ENCODE assay signal across 28 mouse cellular contexts in genomic region chr7:100557241-100557640, GRCm38 (mm10). TPM values are rescaled to one million over a fixed set of nuclear protein-coding genes. Genes with fewer than 3 reads are reported as not detected.
DNase-seq lines count a peak whose midpoint lies in the region; ATAC-seq and TF ChIP-seq lines count a peak whose summit lies in the region.
"Had no signal": no experiment of that assay in that cellular context is flagged by ENCODE, and none has a peak within 500 bp of the region (broad histone marks: within the 10 kb centered on the region; RNA-seq: fewer than 3 reads in every experiment).

No protein-coding gene starts in this region.

- ATAC-seq in heart, embryonic 11.5 days (replicated peaks; ENCODE audit: insufficient number of reproducible peaks, low FRiP score, low TSS enrichment) = no peak
- no peak for ATAC-seq in neural tube, embryonic 15.5 days (ENCODE audit: low FRiP score)
- ATAC-seq: forebrain, embryonic 15.5 days; hindbrain, embryonic 16.5 days; midbrain, embryonic 15.5 days had no signal

- no peaks in the 10 kb centered on the region for H3K9me3 ChIP-seq in heart, embryonic 11.5 days (replicated peaks; ENCODE audit: control insufficient read depth, low read length)
- no peaks in the 10 kb centered on the region for H3K9me3 ChIP-seq in neural tube, embryonic 15.5 days (replicated peaks)
- H3K9me3 ChIP-seq: embryonic facial prominence, embryonic 13.5 days; forebrain, embryonic 10.5 days; forebrain, embryonic 15.5 days; lung, embryonic 15.5 days; midbrain, embryonic 10.5 days; midbrain, embryonic 15.5 days had no signal

- intact Hi-C loops in left cerebral cortex, adult 2 months (cut with DNase I) = loop anchor here (5.0 kb wide), 1 partner anchor 50 kb away; the partner anchor contains the start of genes Mrpl48 and Rab6a

- H3K36me3 ChIP-seq in heart, embryonic 11.5 days (ENCODE audit: control insufficient read depth, insufficient read depth, low read length) = no peaks in the 10 kb centered on the region
- no peaks in the 10 kb centered on the region for H3K36me3 ChIP-seq in neural tube, embryonic 15.5 days
- H3K36me3 ChIP-seq: forebrain, embryonic 10.5 days; forebrain, embryonic 15.5 days; lung, embryonic 15.5 days; midbrain, embryonic 10.5 days; midbrain, embryonic 15.5 days had no signal

- H3K9ac ChIP-seq in heart, embryonic 11.5 days (ENCODE audit: low read depth, low read length) = no peak overlapping the region
- no peak overlapping the region for H3K9ac ChIP-seq in neural tube, embryonic 15.5 days (replicated peaks)
- H3K9ac ChIP-seq: embryonic facial prominence, embryonic 13.5 days; forebrain, embryonic 15.5 days; lung, embryonic 15.5 days; midbrain, embryonic 15.5 days had no signal

- H3K4me3 ChIP-seq in heart, embryonic 11.5 days (ENCODE audit: low read depth, low read length) = no peak overlapping the region
- H3K4me3 ChIP-seq in left cerebral cortex, adult 2 months = no peak overlapping the region
- no peak overlapping the region for H3K4me3 ChIP-seq in neural tube, embryonic 15.5 days (replicated peaks)
- H3K4me3 ChIP-seq: embryonic facial prominence, embryonic 13.5 days; forebrain, embryonic 10.5 days; forebrain, embryonic 15.5 days; lung, embryonic 15.5 days; midbrain, embryonic 10.5 days; midbrain, embryonic 15.5 days had no signal

- H3K27me3 ChIP-seq in heart, embryonic 11.5 days (ENCODE audit: control insufficient read depth, insufficient read depth, low read length) = no peaks in the 10 kb centered on the region
- H3K27me3 ChIP-seq in neural tube, embryonic 15.5 days (replicated peaks) = no peaks in the 10 kb centered on the region
- H3K27me3 ChIP-seq: CH12.LX; embryonic facial prominence, embryonic 13.5 days; forebrain, embryonic 15.5 days; lung, embryonic 15.5 days; midbrain, embryonic 15.5 days had no signal

- H3K27ac ChIP-seq in heart, embryonic 11.5 days (ENCODE audit: low read depth, low read length) = peak overlapping the region; percentile 17; the same call in 1 of the 2 replicates
- H3K27ac ChIP-seq in left cerebral cortex, adult 2 months = peak overlapping the region; percentile 95; the same call in 1 of the 2 replicates
- H3K27ac ChIP-seq in neural tube, embryonic 15.5 days (replicated peaks) = no peak overlapping the region
- H3K27ac ChIP-seq: embryonic facial prominence, embryonic 13.5 days; forebrain, embryonic 10.5 days; kidney, postnatal 0 days; lung, embryonic 15.5 days; midbrain, embryonic 10.5 days had no signal

- no peak for TF ChIP-seq CTCF in left cerebral cortex, adult 2 months (IDR thresholded peaks at IDR 0.05)

- WGBS in heart, embryonic 11.5 days (ENCODE audit: insufficient replicate concordance) = 43% methylated on average over 5 of the region's 5 CpGs
- 77% methylated on average over 5 of the region's 5 CpGs for WGBS in neural tube, embryonic 15.5 days

- peak; percentile 36 to 68 for DNase-seq in adrenal gland, adult (ENCODE audit: inconsistent age in 2 of 2, low spot score in 1 of 2)
- no peak for DNase-seq in adrenal gland, postnatal 10 days
- no peak for DNase-seq in heart, postnatal 4 days
- DNase-seq in left cerebral cortex, adult 2 months (ENCODE audit: extremely low spot score in 1 of 2, low spot score in 2 of 2) = no peak
- DNase-seq in left cerebral cortex, adult 8-10 months (ENCODE audit: low spot score in 2 of 2) = no peak
- DNase-seq: cerebellum, adult 11-12 months; cerebellum, postnatal 10 days; gastrocnemius, postnatal 36 days; kidney, adult 8-10 months; layer of hippocampus, postnatal 36 days; liver; right cerebral cortex, adult 18-20 months; spleen, adult 18-20 months; thymus, postnatal 14 days had no signal

- peaks cover 9% of the 10 kb centered on the region for H3K4me1 ChIP-seq in heart, embryonic 11.5 days (ENCODE audit: control insufficient read depth, insufficient read depth, low read length)
- H3K4me1 ChIP-seq in neural tube, embryonic 15.5 days = peaks cover 17% of the 10 kb centered on the region

- H3K4me2 ChIP-seq in heart, embryonic 11.5 days = no peak overlapping the region
- no peak overlapping the region for H3K4me2 ChIP-seq in neural tube, embryonic 15.5 days
- H3K4me2 ChIP-seq: embryonic facial prominence, embryonic 13.5 days; forebrain, embryonic 15.5 days; lung, embryonic 15.5 days; midbrain, embryonic 15.5 days had no signal

RNA-seq across cellular contexts. Expression of gene Coa4, which starts 20.4 kb away (rescaled TPM):
- total RNA-seq in adrenal gland, postnatal 10 days (2021) = 10 to 100 TPM; 10.7 to 11.6 TPM
- 24.4 and 27.0 TPM in 2 replicates for polyA plus RNA-seq in heart, embryonic 11.5 days (2014; fragmentation: Nextera tagmentation; extraction: Ambion mirVana)
- total RNA-seq in heart, postnatal 4 days (2021) = 10 to 100 TPM in 1 of 2 experiments, 1 to 10 TPM in 1; 9.7 to 10.6 TPM
- 10 to 100 TPM in 1 of 2 experiments, 1 to 10 TPM in 1; 9.3 to 12.3 TPM for total RNA-seq in left cerebral cortex, adult 2 months (2021)
- 10 to 100 TPM in 1 of 4 experiments, 1 to 10 TPM in 3; 8.2 to 10.3 (median 9.5) TPM for total RNA-seq in left cerebral cortex, adult 8-10 months (2022)
- polyA plus RNA-seq in neural tube, embryonic 15.5 days (2015; fragmentation: Nextera tagmentation; extraction: Ambion mirVana) = 15.3 and 16.9 TPM in 2 replicates

RNA-seq across cellular contexts. Expression of gene Dnajb13, which starts 42.5 kb away (rescaled TPM):
- total RNA-seq in adrenal gland, postnatal 10 days (2021) = under 1 TPM in 1 of 2 experiments, not detected in 1; 0.30 TPM
- 0.19 and 0.21 TPM in 2 replicates for polyA plus RNA-seq in heart, embryonic 11.5 days (2014; fragmentation: Nextera tagmentation; extraction: Ambion mirVana)
- not detected for total RNA-seq in heart, postnatal 4 days (2021)
- total RNA-seq in left cerebral cortex, adult 2 months (2021) = under 1 TPM; 0.28 to 0.50 TPM
- total RNA-seq in left cerebral cortex, adult 8-10 months (2022) = 1 to 10 TPM in 1 of 4 experiments, under 1 TPM in 3; 0.48 to 1.1 (median 0.79) TPM
- polyA plus RNA-seq in neural tube, embryonic 15.5 days (2015; fragmentation: Nextera tagmentation; extraction: Ambion mirVana) = 3.5 and 3.7 TPM in 2 replicates
- total RNA-seq: gastrocnemius, adult 18-20 months; gastrocnemius, postnatal 36 days; megakaryocyte progenitor cell, adult 5-6 weeks had no signal
- polyA plus RNA-seq: heart, embryonic 14.5 days had no signal

RNA-seq across cellular contexts. Expression of gene Rab6a, which starts 50.0 kb away (rescaled TPM):
- total RNA-seq in adrenal gland, postnatal 10 days (2021) = 10 to 100 TPM; 65.0 to 67.0 TPM
- 115 and 128 TPM in 2 replicates for polyA plus RNA-seq in heart, embryonic 11.5 days (2014; fragmentation: Nextera tagmentation; extraction: Ambion mirVana)
- 10 to 100 TPM; 84.1 to 84.7 TPM for total RNA-seq in heart, postnatal 4 days (2021)
- 100 to 1,000 TPM; 394 to 436 TPM for total RNA-seq in left cerebral cortex, adult 2 months (2021)
- 100 to 1,000 TPM; 362 to 393 (median 380) TPM for total RNA-seq in left cerebral cortex, adult 8-10 months (2022)
- 253 and 287 TPM in 2 replicates for polyA plus RNA-seq in neural tube, embryonic 15.5 days (2015; fragmentation: Nextera tagmentation; extraction: Ambion mirVana)

RNA-seq across cellular contexts. Expression of gene Mrpl48, which starts 50.9 kb away (rescaled TPM):
- 10 to 100 TPM; 62.5 to 73.7 TPM for total RNA-seq in adrenal gland, postnatal 10 days (2021)
- polyA plus RNA-seq in heart, embryonic 11.5 days (2014; fragmentation: Nextera tagmentation; extraction: Ambion mirVana) = 76.9 and 77.3 TPM in 2 replicates
- 10 to 100 TPM; 74.9 to 78.5 TPM for total RNA-seq in heart, postnatal 4 days (2021)
- 10 to 100 TPM; 73.3 to 78.9 TPM for total RNA-seq in left cerebral cortex, adult 2 months (2021)
- 10 to 100 TPM; 70.6 to 83.2 (median 77.7) TPM for total RNA-seq in left cerebral cortex, adult 8-10 months (2022)
- 82.6 and 85.3 TPM in 2 replicates for polyA plus RNA-seq in neural tube, embryonic 15.5 days (2015; fragmentation: Nextera tagmentation; extraction: Ambion mirVana)

Comparison
In these comparisons a context has a peak if more than half of its experiments do, and no peak if none do; other contexts are left out.
1. DNase-seq: peak in adrenal gland, adult (2 of 2); none in adrenal gland, postnatal 10 days (single experiment), heart, postnatal 4 days (single experiment), left cerebral cortex, adult 2 months (0 of 2) and left cerebral cortex, adult 8-10 months (0 of 2).
2. RNA of gene Rab6a, which starts 50.0 kb away (total RNA-seq): 394 to 436 TPM in left cerebral cortex, adult 2 months and 362 to 393 TPM in left cerebral cortex, adult 8-10 months; 84.1 to 84.7 TPM in heart, postnatal 4 days and 65.0 to 67.0 TPM in adrenal gland, postnatal 10 days; every median in the first group is over 4 times any median in the second.